Mouse (Mus musculus) myocyte (in vitro differentiated cells): ENCODE measurements around the gene Brat1.

Experiments used
- E2F4 ChIP-seq: IDR thresholded peaks from one replicate; pipeline ENCODE4 v1.6.1; 2011; ENCODE audit warnings: mild to moderate bottlenecking, control low read depth, moderate library complexity; ENCODE audit not compliant: insufficient read depth
- MAX ChIP-seq: IDR thresholded peaks from one replicate; pipeline ENCODE4 v1.6.1; 2011; ENCODE audit warnings: low read depth, mild to moderate bottlenecking, control low read depth
- POLR2A ChIP-seq: IDR thresholded peaks from one replicate; pipeline ENCODE4 v1.6.1; 2011; ENCODE audit warnings: low read depth, mild to moderate bottlenecking, control low read depth, moderate library complexity; ENCODE audit not compliant: insufficient read length
- POLR2AphosphoS2 ChIP-seq: IDR thresholded peaks from one replicate; pipeline ENCODE4 v1.6.1; 2011; ENCODE audit warnings: low read depth, control low read depth; ENCODE audit not compliant: insufficient read length
- TCF12 ChIP-seq: IDR thresholded peaks from one replicate; pipeline ENCODE4 v1.6.1; 2011; ENCODE audit warnings: mild to moderate bottlenecking, control low read depth; ENCODE audit not compliant: poor library complexity, insufficient read depth, severe bottlenecking
- TCF3 ChIP-seq: IDR thresholded peaks from one replicate; pipeline ENCODE4 v1.6.1; 2011; ENCODE audit warnings: low read depth, control low read depth; ENCODE audit not compliant: insufficient read length
- USF1 ChIP-seq: IDR thresholded peaks from one replicate; pipeline ENCODE4 v1.6.1; 2011; ENCODE audit warnings: low read depth, mild to moderate bottlenecking, control low read depth, moderate library complexity

- TF ChIP-seq POLR2AphosphoS2 = no peak
- no peak for TF ChIP-seq USF1
- TF ChIP-seq TCF12 = no peak
- TF ChIP-seq E2F4 = no peak
- TF ChIP-seq POLR2A = no peak
- TF ChIP-seq TCF3 = no peak
- no peak for TF ChIP-seq MAX
Measured at GRCm38 (mm10) chr5:140752639-140753038, 47.8 kb downstream of the Brat1 start.
